Mouse (Mus musculus) forebrain, embryonic 12.5 days (tissue): ENCODE measurements around the gene Pacsin2. TPM values are rescaled to one million over a fixed set of nuclear protein-coding genes. Genes with fewer than 3 reads are reported as not detected.

ENCODE experiments used
- ATAC-seq: fragments of 200-750 bp; cut with Nextera tagmentation; 2 replicates; pipeline ENCODE4 v1.8.0; 2017; ENCODE audit warnings: moderate TSS enrichment; ENCODE audit not compliant: low FRiP score
- H3K27ac ChIP-seq: fragments of 300-500 bp; sonication (generic); 2 replicates; pipeline ENCODE4 v1.5.1; 2016; ENCODE audit warnings: mild to moderate bottlenecking
- H3K27me3 ChIP-seq: fragments of 300-500 bp; sonication (generic); 2 replicates; pipeline ENCODE4 v1.6.1; 2016; ENCODE audit warnings: mild to moderate bottlenecking
- H3K36me3 ChIP-seq: fragments of 300-500 bp; sonication (generic); replicated peaks from 2 replicates; pipeline ENCODE4 v1.6.1; 2016; ENCODE audit warnings: mild to moderate bottlenecking
- H3K4me1 ChIP-seq: fragments of 300-500 bp; sonication (generic); 2 replicates; pipeline ENCODE4 v1.6.1; 2016
- H3K4me2 ChIP-seq: fragments of 300-500 bp; sonication (generic); 2 replicates; pipeline ENCODE4 v1.6.1; 2016; ENCODE audit warnings: mild to moderate bottlenecking, moderate library complexity
- H3K4me3 ChIP-seq: fragments of 300-500 bp; sonication (generic); replicated peaks from 2 replicates; pipeline ENCODE4 v1.5.1; 2016; ENCODE audit warnings: mild to moderate bottlenecking
- H3K9ac ChIP-seq: fragments of 300-500 bp; sonication (generic); 2 replicates; pipeline ENCODE4 v1.6.1; 2016; ENCODE audit warnings: mild to moderate bottlenecking
- H3K9me3 ChIP-seq: fragments of 300-500 bp; sonication (generic); 2 replicates; pipeline ENCODE4 v1.6.1; 2016
- WGBS: fragments of 180-500 bp; shearing (Covaris S2); methylation state at CpG from one replicate; pipeline ENCODE4 v1.1.7; 2016; 5-methylcytosine and 5-hydroxymethylcytosine counted together
- polyA plus RNA-seq: library from polyadenylated mRNA; unstranded; fragments of >200 nt; fragmentation: Nextera tagmentation; extraction: Ambion mirVana; gene quantifications from 2 replicates; pipeline ENCODE4 v1.2.1, GENCODE M21; 2016

The Pacsin2 gene
- polyA plus RNA-seq, 1 experiment from 2014 or later, result 37.0 TPM

DNA sequence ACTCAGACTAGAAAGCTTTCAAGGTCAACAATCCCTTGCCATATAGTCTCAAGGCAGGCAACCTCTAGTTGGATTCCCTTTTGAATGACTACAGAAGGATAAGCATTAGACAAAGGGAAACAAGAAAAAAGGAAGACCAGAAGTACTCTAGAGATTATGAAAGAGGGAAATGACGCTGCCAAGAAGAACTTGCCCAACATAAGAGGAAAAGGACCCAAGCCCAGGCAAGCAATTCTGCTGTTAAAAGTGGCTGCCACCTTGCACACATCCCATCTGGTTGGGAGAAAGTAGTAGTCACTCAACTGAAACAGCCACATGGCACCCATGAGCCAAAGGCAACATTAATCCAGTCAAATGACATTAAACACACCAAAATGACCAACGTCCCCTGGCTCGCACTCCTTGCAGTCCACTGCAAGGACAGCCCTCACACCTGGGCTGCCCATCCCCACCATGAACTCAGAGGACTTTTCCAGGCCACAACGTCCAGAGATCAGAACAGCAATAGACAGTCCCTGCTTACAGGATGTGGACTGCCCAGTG, 21.8 kb downstream of the Pacsin2 start:
- no peak overlapping the region for H3K27ac ChIP-seq
- H3K9me3 ChIP-seq, result no peaks in the 10 kb centered on the region
- peaks cover 18% of the 10 kb centered on the region; the same call in 1 of the 2 replicates for H3K4me1 ChIP-seq
- no peak for ATAC-seq
- H3K4me2 ChIP-seq, result no peak overlapping the region
- no peaks in the 10 kb centered on the region for H3K36me3 ChIP-seq
- no peak overlapping the region for H3K9ac ChIP-seq
- WGBS, result 86% methylated on average over 4 of the region's 4 CpGs
- H3K4me3 ChIP-seq, result no peak overlapping the region
- H3K27me3 ChIP-seq, result no peaks in the 10 kb centered on the region

DNA sequence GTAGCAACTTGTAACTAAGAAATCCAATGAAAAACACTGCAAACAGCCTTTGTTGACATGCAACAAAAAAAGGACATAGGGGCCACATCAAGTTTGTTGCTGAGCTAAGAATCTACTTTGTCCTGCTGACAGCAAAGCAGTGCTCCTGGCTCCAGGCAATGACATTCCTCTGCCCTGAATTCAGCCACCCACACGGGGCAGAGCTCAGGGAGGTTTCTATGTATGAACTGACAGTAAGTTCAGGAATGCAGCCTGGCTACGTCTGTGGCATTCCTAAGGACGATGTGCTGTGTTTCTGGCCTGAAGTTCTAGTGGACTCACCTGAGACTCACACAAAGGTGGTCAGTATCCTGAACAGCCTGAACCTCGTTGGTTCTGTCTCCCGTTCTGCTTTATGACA, 23.7 kb downstream of the Pacsin2 start:
- ATAC-seq, result no peak
- no peaks in the 10 kb centered on the region for H3K27me3 ChIP-seq
- H3K4me2 ChIP-seq, result no peak overlapping the region
- no peak overlapping the region for H3K4me3 ChIP-seq
- no peaks in the 10 kb centered on the region for H3K9me3 ChIP-seq
- 70% methylated on average over 5 of the region's 5 CpGs for WGBS
- no peaks in the 10 kb centered on the region for H3K36me3 ChIP-seq
- peaks cover 8% of the 10 kb centered on the region; the same call in 1 of the 2 replicates for H3K4me1 ChIP-seq
- H3K27ac ChIP-seq, result no peak overlapping the region
- H3K9ac ChIP-seq, result no peak overlapping the region

DNA sequence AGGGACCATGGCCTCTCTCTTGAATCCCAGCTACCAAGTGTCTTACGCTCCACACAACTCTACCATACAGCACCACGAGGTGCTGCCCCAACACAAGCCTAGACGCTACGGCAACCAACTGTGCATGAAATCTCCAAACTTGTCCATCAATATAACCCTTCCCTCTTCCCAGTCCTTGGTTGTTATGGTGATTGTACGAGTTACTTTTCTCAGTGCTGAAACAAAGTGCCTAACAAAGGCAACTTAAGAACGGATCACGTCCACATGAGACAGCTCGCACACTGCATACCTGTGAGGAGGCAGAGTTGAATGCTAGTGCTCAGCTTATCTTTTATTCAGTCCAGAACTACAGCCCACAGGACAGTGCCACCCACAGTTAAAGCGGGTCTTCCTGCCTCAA, 27.9 kb downstream of the Pacsin2 start:
- Histone ChIP-seq H3K4me2 (no peak overlapping the region), H3K9ac (no peak overlapping the region), H3K27me3 (no peaks in the 10 kb centered on the region), H3K4me1 (0 out of 2 replicates have a peak, but pooled peaks cover 3% of the 10 kb centered on the region), H3K27ac (no peak overlapping the region), H3K4me3 (no peak overlapping the region), H3K36me3 (no peaks in the 10 kb centered on the region), H3K9me3 (no peaks in the 10 kb centered on the region)
- ATAC-seq, result no peak
- 84% methylated on average over 9 of the region's 9 CpGs for WGBS

DNA sequence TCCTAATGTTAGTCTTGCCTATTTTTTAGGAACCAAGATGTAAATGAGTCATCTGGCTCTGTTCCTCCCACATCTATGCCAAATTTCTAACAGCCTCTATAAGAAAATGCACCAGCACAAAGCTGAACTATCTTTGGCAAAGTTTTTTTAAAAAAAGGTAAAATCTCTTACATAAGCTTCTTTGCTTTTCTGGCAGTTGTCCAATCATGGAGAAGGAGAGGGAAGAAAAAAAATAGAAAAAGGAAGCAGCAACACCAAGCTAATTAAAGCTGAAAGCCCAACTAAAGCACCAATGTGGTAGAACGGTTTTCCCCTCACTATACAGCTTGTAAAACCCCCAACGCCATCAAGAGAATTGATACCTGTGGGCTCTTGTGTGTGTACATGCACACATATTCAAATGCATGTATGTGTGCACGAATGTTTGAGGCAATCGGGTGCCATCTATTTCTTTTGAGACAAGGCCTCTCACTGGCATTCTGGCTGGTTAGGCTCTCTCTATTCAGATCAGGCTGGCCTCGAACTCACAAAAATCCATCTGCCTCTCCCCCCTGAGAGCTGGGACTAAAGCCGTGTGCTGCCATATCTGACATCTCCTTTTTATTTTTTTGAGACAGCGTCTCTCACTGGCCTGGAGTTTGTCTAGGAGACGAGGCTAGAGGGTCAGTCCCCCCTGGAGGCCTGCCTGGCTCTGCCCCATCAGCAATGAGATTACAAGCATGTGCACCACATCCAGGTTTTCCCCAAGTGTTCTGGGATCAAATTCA, 28.9 kb downstream of the Pacsin2 start:
- no peak overlapping the region for H3K27ac ChIP-seq
- H3K4me1 ChIP-seq, result peaks cover 4% of the 10 kb centered on the region; the same call in 1 of the 2 replicates
- H3K36me3 ChIP-seq, result no peaks in the 10 kb centered on the region
- no peaks in the 10 kb centered on the region for H3K27me3 ChIP-seq
- no peaks in the 10 kb centered on the region for H3K9me3 ChIP-seq
- H3K4me3 ChIP-seq, result no peak overlapping the region
- WGBS, result 79% methylated on average over 8 of the region's 8 CpGs
- no peak overlapping the region for H3K9ac ChIP-seq
- ATAC-seq, result no peak
- no peak overlapping the region for H3K4me2 ChIP-seq

DNA sequence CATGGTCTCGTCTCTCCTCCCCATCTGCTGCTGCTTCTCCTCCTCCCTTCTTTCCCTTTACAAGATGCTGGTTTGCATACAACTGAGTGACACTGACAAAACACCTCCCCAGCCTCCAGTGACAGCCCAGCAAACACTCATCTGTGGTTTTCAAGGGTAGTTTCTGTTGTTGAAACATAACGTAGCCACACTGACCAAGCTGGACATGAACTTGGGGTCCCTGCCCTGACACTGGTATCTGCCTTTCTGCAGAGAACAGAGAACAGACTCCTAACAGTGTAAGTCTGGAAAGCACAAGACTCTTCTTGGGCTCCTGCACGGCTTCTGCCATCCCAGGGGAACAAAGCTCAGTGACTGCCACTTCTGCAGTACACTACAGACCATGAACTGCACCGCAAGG, 29.7 kb downstream of the Pacsin2 start:
- Histone ChIP-seq H3K4me1 (peaks cover 6% of the 10 kb centered on the region; the same call in 1 of the 2 replicates), H3K9ac (no peak overlapping the region), H3K9me3 (no peaks in the 10 kb centered on the region), H3K27ac (no peak overlapping the region), H3K4me2 (no peak overlapping the region), H3K36me3 (no peaks in the 10 kb centered on the region), H3K4me3 (no peak overlapping the region), H3K27me3 (no peaks in the 10 kb centered on the region)
- ATAC-seq, result no peak
- WGBS, result 86% methylated on average over 4 of the region's 4 CpGs

DNA sequence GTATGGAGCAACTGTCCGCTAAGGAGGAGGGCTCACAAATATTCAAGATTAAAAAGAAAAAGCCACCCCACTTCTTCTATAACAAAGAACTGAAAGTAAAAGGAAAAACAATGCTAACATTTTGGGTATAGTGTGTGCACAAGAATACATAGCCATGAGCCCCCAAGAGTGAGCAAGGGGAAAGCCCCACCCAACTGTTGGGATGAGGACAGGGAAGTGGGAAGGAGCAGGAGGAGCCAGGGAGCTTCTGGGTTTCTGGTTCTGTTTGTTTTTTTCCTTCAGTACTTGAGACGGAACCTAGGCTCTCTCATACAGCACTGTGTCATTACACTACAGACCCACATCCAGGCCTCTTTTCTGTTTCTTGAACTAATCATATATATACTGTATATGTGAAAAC, 31.1 kb downstream of the Pacsin2 start:
- H3K9me3 ChIP-seq, result no peaks in the 10 kb centered on the region
- H3K36me3 ChIP-seq, result no peaks in the 10 kb centered on the region
- no peak overlapping the region for H3K9ac ChIP-seq
- 92% methylated on average over 2 of the region's 2 CpGs for WGBS
- no peak overlapping the region for H3K27ac ChIP-seq
- no peak for ATAC-seq
- no peaks in the 10 kb centered on the region for H3K27me3 ChIP-seq
- peaks cover 6% of the 10 kb centered on the region; the same call in 1 of the 2 replicates for H3K4me1 ChIP-seq
- no peak overlapping the region for H3K4me2 ChIP-seq
- no peak overlapping the region for H3K4me3 ChIP-seq

DNA sequence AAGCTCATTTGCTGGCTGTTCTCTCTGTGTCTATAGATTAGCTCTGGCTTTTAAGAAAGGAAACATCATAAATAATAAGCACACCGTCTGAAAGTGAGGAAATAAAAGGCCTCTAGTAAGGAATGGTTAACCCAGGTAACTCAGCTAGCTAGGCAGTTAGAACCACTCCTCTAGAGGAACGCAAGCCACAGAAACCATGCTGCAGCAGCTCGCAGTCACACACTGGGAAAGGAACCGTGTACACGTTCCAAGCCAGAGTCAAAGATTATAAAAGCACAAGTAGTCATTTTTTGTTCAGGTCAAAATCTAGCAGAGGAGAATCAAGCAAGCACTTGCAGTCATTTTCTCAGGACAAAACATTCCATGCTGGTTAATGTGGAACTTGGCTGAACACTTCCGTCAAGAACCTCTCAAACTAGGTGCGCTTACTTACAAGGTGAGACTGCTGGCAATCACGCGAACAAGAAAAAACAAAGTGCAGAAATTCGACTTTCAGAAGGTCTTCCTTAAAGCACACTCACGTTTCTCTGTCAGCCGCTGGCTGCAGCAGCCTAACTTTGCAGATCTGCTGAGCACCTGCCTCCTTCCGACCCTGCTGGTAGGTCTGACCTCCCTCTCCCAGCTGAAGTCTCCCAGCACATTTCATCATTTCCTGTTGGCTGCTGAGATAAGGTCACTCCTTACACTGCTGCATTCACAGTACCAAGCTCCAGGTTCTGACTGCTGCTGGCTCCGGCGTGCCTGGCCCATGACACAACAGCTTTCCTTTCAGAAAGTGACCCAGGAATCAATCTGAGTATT, 32.0 kb downstream of the Pacsin2 start:
- no peak overlapping the region for H3K4me3 ChIP-seq
- no peak overlapping the region for H3K9ac ChIP-seq
- H3K27me3 ChIP-seq, result no peaks in the 10 kb centered on the region
- no peak for ATAC-seq
- H3K27ac ChIP-seq, result no peak overlapping the region
- 76% methylated on average over 15 of the region's 15 CpGs for whole genome bisulfite sequencing
- H3K4me1 ChIP-seq, result peaks cover 6% of the 10 kb centered on the region; the same call in 1 of the 2 replicates
- H3K36me3 ChIP-seq, result no peaks in the 10 kb centered on the region
- no peaks in the 10 kb centered on the region for H3K9me3 ChIP-seq
- no peak overlapping the region for H3K4me2 ChIP-seq

DNA sequence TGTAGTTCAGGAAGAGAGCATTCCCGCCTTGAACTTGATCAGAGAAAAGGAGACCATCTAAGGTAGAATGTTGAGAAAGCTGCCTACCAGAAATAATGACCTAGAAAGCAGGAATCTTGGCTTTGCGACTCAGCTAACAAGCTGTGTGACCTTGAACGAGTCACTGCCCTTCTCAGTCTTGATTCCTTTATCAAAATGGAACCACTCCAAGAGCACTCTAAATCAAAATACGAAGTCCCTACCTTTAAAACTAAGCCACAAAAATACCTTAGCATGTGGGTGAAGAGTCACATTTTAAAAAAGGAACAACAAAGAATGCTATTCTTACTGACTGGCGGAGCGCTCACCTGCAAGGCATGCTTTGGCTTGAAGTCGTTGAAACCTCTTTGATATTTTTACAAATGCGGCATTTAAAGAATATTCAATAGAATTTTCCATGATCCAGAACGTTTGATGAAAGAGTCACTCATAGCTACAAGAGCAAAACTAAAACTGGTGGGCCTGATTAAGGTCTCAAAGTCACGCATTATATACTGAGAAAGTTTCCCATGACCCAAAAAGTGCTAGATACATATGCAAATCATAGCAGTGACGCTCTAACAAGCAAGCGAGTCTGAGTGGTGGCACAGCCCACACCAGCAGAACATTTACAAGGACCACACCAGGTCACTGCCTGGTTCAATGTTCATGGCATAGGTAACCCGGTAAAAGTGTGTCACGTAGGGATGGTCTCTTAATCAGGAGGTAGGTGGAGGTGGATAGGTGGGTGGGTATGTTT, 33.2 kb downstream of the Pacsin2 start:
- Histone ChIP-seq H3K4me2 (no peak overlapping the region), H3K9me3 (no peaks in the 10 kb centered on the region), H3K4me1 (peaks cover 7% of the 10 kb centered on the region), H3K4me3 (no peak overlapping the region), H3K36me3 (no peaks in the 10 kb centered on the region), H3K9ac (no peak overlapping the region), H3K27ac (no peak overlapping the region), H3K27me3 (no peaks in the 10 kb centered on the region)
- WGBS, result 90% methylated on average over 14 of the region's 14 CpGs
- ATAC-seq, result no peak

DNA sequence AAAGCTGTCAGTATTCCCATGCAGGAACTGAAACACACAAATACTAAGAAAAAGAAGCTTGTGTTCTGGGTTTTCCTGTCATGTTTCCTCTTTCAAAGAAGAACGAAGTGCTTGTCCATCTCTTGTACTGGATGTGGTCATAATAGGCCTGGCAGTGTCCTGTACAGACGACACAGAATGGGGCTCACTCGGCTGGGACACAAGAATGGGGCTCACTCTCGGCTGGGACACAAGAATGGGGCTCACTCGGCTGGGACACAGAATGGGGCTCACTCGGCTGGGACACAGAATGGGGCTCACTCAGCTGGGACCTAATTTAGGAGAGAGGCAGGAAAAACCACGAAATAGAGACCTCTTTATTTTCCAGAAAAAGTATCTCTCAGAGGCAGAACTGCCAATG, 34.0 kb downstream of the Pacsin2 start:
- WGBS, result 59% methylated on average over 7 of the region's 7 CpGs

DNA sequence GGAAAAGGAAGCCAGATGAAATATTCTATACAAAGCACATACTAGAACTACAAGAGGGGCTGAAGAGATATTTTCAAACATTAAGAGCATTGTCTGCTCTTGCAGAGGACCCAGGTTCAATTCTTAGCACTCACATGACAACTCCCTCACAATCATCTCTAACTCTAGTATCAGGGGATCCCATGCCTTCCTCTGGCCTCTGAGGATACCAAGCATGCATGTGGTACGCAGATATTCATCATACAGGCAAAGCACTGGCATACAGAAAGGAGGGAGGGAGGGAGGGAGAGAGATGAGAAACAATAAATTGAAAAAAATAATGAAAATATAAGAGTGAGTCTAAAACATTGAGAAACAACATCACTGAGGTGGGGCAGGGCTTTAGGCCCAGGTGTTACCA, 35.8 kb downstream of the Pacsin2 start:
- H3K36me3 ChIP-seq, result no peaks in the 10 kb centered on the region
- no peaks in the 10 kb centered on the region for H3K9me3 ChIP-seq
- WGBS, result 100% methylated on average over 1 of the region's 1 CpGs
- ATAC-seq, result no peak
- peaks cover 8% of the 10 kb centered on the region for H3K4me1 ChIP-seq
- no peak overlapping the region for H3K9ac ChIP-seq
- no peak overlapping the region for H3K4me3 ChIP-seq
- H3K27me3 ChIP-seq, result no peaks in the 10 kb centered on the region
- no peak overlapping the region for H3K27ac ChIP-seq
- H3K4me2 ChIP-seq, result no peak overlapping the region

More for the DNA sequence above, 34.0 kb downstream of the Pacsin2 start:
- H3K9me3 ChIP-seq, result no peaks in the 10 kb centered on the region
- H3K27ac ChIP-seq, result no peak overlapping the region
- no peaks in the 10 kb centered on the region for H3K27me3 ChIP-seq
- ATAC-seq, result no peak
- H3K4me3 ChIP-seq, result no peak overlapping the region
- H3K4me1 ChIP-seq, result peaks cover 8% of the 10 kb centered on the region
- no peaks in the 10 kb centered on the region for H3K36me3 ChIP-seq
- no peak overlapping the region for H3K9ac ChIP-seq
- H3K4me2 ChIP-seq, result no peak overlapping the region

DNA sequence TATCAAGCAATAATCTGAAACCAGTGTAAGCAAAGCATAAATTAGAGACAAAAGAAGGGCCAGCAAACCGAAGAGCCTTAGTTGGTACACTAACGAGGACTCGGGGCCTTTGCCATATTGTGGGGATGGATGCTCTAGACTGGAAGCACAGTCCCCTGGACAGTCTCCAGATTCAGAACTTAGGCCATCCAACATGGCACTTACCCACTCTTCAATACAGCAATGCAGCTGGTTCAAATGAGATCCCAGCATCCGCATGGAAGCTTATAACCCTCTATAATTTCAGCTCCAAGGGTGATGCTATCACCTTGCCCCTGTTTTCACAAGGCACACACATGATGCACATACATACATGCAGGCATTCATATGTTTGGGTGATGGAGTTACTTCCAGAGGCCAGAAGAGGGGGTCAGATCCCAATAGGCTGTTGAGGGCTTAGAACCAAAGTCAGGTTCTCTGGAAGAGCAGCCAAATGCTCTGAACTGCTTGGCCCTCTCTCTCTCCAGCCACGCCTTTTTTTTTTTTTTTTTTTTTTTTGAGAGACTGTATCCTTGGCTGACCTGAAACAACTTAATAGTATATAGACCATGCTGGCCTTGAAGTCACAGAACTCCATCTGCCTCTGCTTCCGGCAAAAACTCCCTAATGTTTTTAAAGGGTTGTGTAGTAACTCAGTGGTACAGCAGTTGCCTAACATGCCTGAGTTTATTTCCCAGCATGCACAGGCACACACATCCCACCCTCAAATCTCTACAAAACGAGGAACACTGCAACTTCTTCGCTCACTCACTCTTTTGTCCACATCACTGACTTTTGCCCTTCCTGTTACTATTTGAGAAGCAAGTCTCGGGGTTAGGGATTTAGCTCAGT, 36.9 kb downstream of the Pacsin2 start:
- Histone ChIP-seq H3K4me2 (no peak overlapping the region), H3K36me3 (no peaks in the 10 kb centered on the region), H3K4me1 (peaks cover 8% of the 10 kb centered on the region), H3K27ac (no peak overlapping the region), H3K9me3 (no peaks in the 10 kb centered on the region), H3K9ac (no peak overlapping the region), H3K4me3 (no peak overlapping the region), H3K27me3 (no peaks in the 10 kb centered on the region)
- no peak for ATAC-seq
- 76% methylated on average over 9 of the region's 9 CpGs for WGBS
